In genomic region chr5:64599015-64599414, GRCm38 (mm10) we compare ENCODE assay signal across 12 mouse cellular contexts.
DNase-seq lines count a peak whose midpoint lies in the region; ATAC-seq and TF ChIP-seq lines count a peak whose summit lies in the region.
"Had no signal": no experiment of that assay in that cellular context is flagged by ENCODE, and none has a peak within 500 bp of the region (broad histone marks: within the 10 kb centered on the region; RNA-seq: fewer than 3 reads in every experiment).

No protein-coding gene starts in this region.

- H3K4me3 ChIP-seq in forebrain, embryonic 11.5 days (ENCODE audit: low read depth, low read length), result no peak overlapping the region
- no peak overlapping the region for H3K4me3 ChIP-seq in forebrain, postnatal 0 days (ENCODE audit: low read depth, low read length)
- H3K4me3 ChIP-seq in kidney, adult 2 months (ENCODE audit: insufficient read depth, low read depth, low read length), result no peak overlapping the region
- no peak overlapping the region for H3K4me3 ChIP-seq in midbrain, embryonic 11.5 days (ENCODE audit: low read depth, low read length)
- H3K4me3 ChIP-seq in midbrain, embryonic 13.5 days (replicated peaks), result no peak overlapping the region
- H3K4me3 ChIP-seq in small intestine, adult 2 months (ENCODE audit: low read depth, low read length), result no peak overlapping the region
- H3K4me3 ChIP-seq: forebrain, embryonic 12.5 days; neural tube, embryonic 13.5 days had no signal

- H3K27ac ChIP-seq in forebrain, embryonic 11.5 days (ENCODE audit: low read depth, low read length), result no peak overlapping the region
- H3K27ac ChIP-seq in forebrain, postnatal 0 days (ENCODE audit: low read depth, low read length), result no peak overlapping the region
- H3K27ac ChIP-seq in kidney, adult 2 months (ENCODE audit: insufficient read depth, low read depth, low read length), result peak overlapping the region; percentile 99
- H3K27ac ChIP-seq in midbrain, embryonic 11.5 days (ENCODE audit: low read depth, low read length), result no peak overlapping the region
- no peak overlapping the region for H3K27ac ChIP-seq in midbrain, embryonic 13.5 days
- H3K27ac ChIP-seq in small intestine, adult 2 months (ENCODE audit: insufficient read depth, low read depth, low read length), result peak overlapping the region; percentile 86

- TF ChIP-seq POLR2A in kidney, adult 2 months (IDR thresholded peaks at IDR 0.05; ENCODE audit: low read depth, low read length), result no peak
- no peak for TF ChIP-seq POLR2A in small intestine, adult 2 months (IDR thresholded peaks at IDR 0.05; ENCODE audit: low read depth, low read length)

- no peaks in the 10 kb centered on the region; the same call in 1 of the 2 replicates for H3K4me1 ChIP-seq in forebrain, embryonic 11.5 days (replicated peaks; ENCODE audit: control insufficient read depth, insufficient read depth, low read length)
- 0 out of 2 replicates have a peak, but pooled peaks cover 6% of the 10 kb centered on the region for H3K4me1 ChIP-seq in forebrain, postnatal 0 days (ENCODE audit: insufficient read depth)
- peaks cover 29% of the 10 kb centered on the region for H3K4me1 ChIP-seq in kidney, adult 2 months (ENCODE audit: control insufficient read depth, insufficient read depth, low read length)
- H3K4me1 ChIP-seq in midbrain, embryonic 11.5 days (ENCODE audit: control insufficient read depth, insufficient read depth, low read length), result peaks cover 4% of the 10 kb centered on the region; the same call in 1 of the 2 replicates
- peaks cover 19% of the 10 kb centered on the region for H3K4me1 ChIP-seq in midbrain, embryonic 13.5 days (replicated peaks)
- peaks cover 8% of the 10 kb centered on the region for H3K4me1 ChIP-seq in small intestine, adult 2 months (ENCODE audit: control insufficient read depth, insufficient read depth, insufficient read length, low read length)

- no peak for TF ChIP-seq CTCF in forebrain, postnatal 0 days (IDR thresholded peaks at IDR 0.05; ENCODE audit: low read depth)
- TF ChIP-seq CTCF in kidney, adult 2 months (conservative IDR thresholded peaks at IDR 0.05; ENCODE audit: insufficient read depth, insufficient read length, low read depth, low read length), result no peak
- TF ChIP-seq CTCF in small intestine, adult 2 months (IDR thresholded peaks at IDR 0.05; ENCODE audit: extremely low read depth, insufficient read length, insufficient replicate concordance, low read depth, low read length), result no peak

- H3K9ac ChIP-seq in forebrain, embryonic 11.5 days (ENCODE audit: low read length), result no peak overlapping the region
- H3K9ac ChIP-seq in forebrain, postnatal 0 days, result no peak overlapping the region
- no peak overlapping the region for H3K9ac ChIP-seq in midbrain, embryonic 11.5 days (ENCODE audit: low read length)
- no peak overlapping the region for H3K9ac ChIP-seq in midbrain, embryonic 13.5 days (replicated peaks)
- H3K9ac ChIP-seq: forebrain, embryonic 12.5 days; neural tube, embryonic 13.5 days had no signal

- WGBS in forebrain, embryonic 11.5 days, result 73% methylated on average over 3 of the region's 3 CpGs
- 59% methylated on average over 3 of the region's 3 CpGs for WGBS in forebrain, postnatal 0 days
- 23% methylated on average over 3 of the region's 3 CpGs for WGBS in kidney, adult 2 months
- WGBS in midbrain, embryonic 11.5 days, result 74% methylated on average over 3 of the region's 3 CpGs
- WGBS in midbrain, embryonic 13.5 days, result 57% methylated on average over 3 of the region's 3 CpGs
- WGBS in small intestine, adult 2 months, result 33% methylated on average over 3 of the region's 3 CpGs

- DNase-seq in forebrain, embryonic 11.5 days (ENCODE audit: low spot score), result peak; percentile 31
- no peak for DNase-seq in forebrain, postnatal 0 days
- DNase-seq in kidney, adult 2 months, result no peak
- DNase-seq in kidney, postnatal 25 days, result no peak
- DNase-seq in midbrain, embryonic 11.5 days (ENCODE audit: low spot score, missing footprints), result peak; percentile 47
- DNase-seq in urinary bladder, postnatal 25 days (ENCODE audit: low spot score), result no peak
- DNase-seq: cerebellum, adult 9-10 months; midbrain, embryonic 14.5 days had no signal

- H3K4me2 ChIP-seq in forebrain, embryonic 11.5 days (ENCODE audit: low read depth, low read length, severe bottlenecking), result no peak overlapping the region
- H3K4me2 ChIP-seq in forebrain, postnatal 0 days (ENCODE audit: low read depth), result no peak overlapping the region
- H3K4me2 ChIP-seq in midbrain, embryonic 11.5 days, result no peak overlapping the region
- no peak overlapping the region for H3K4me2 ChIP-seq in midbrain, embryonic 13.5 days (replicated peaks)
- H3K4me2 ChIP-seq: forebrain, embryonic 12.5 days had no signal

- ATAC-seq in forebrain, embryonic 11.5 days (replicated peaks; ENCODE audit: low FRiP score), result no peak
- no peak for ATAC-seq in forebrain, postnatal 0 days
- no peak for ATAC-seq in midbrain, embryonic 11.5 days (ENCODE audit: low FRiP score)
- ATAC-seq in midbrain, embryonic 13.5 days, result no peak

- no peaks in the 10 kb centered on the region for H3K9me3 ChIP-seq in forebrain, embryonic 11.5 days (ENCODE audit: control insufficient read depth, low read length)
- no peaks in the 10 kb centered on the region for H3K9me3 ChIP-seq in forebrain, postnatal 0 days (ENCODE audit: low read length)
- no peaks in the 10 kb centered on the region for H3K9me3 ChIP-seq in midbrain, embryonic 11.5 days (ENCODE audit: control insufficient read depth, low read length)
- H3K9me3 ChIP-seq in midbrain, embryonic 13.5 days, result no peaks in the 10 kb centered on the region
- H3K9me3 ChIP-seq: forebrain, embryonic 12.5 days; neural tube, embryonic 13.5 days had no signal

- no peaks in the 10 kb centered on the region for H3K36me3 ChIP-seq in forebrain, embryonic 11.5 days (ENCODE audit: control insufficient read depth, insufficient read depth, low read length)
- no peaks in the 10 kb centered on the region for H3K36me3 ChIP-seq in forebrain, postnatal 0 days (ENCODE audit: insufficient read depth)
- H3K36me3 ChIP-seq in kidney, adult 2 months (ENCODE audit: control insufficient read depth, insufficient read depth, low read length), result no peaks in the 10 kb centered on the region
- no peaks in the 10 kb centered on the region for H3K36me3 ChIP-seq in midbrain, embryonic 11.5 days (ENCODE audit: control insufficient read depth, insufficient read depth, low read length)
- H3K36me3 ChIP-seq in midbrain, embryonic 13.5 days, result no peaks in the 10 kb centered on the region
- no peaks in the 10 kb centered on the region for H3K36me3 ChIP-seq in small intestine, adult 2 months (ENCODE audit: control insufficient read depth, insufficient read depth, low read length)
- H3K36me3 ChIP-seq: forebrain, embryonic 12.5 days; neural tube, embryonic 13.5 days had no signal

- no peaks in the 10 kb centered on the region for H3K27me3 ChIP-seq in forebrain, embryonic 11.5 days (ENCODE audit: control insufficient read depth, insufficient read depth, low read length)
- H3K27me3 ChIP-seq in forebrain, postnatal 0 days (ENCODE audit: insufficient read depth, low read length), result no peaks in the 10 kb centered on the region
- H3K27me3 ChIP-seq in kidney, adult 2 months (replicated peaks; ENCODE audit: control insufficient read depth, insufficient read depth, low read length), result no peaks in the 10 kb centered on the region
- no peaks in the 10 kb centered on the region for H3K27me3 ChIP-seq in midbrain, embryonic 11.5 days (ENCODE audit: control insufficient read depth, insufficient read depth, low read length)
- no peaks in the 10 kb centered on the region for H3K27me3 ChIP-seq in midbrain, embryonic 13.5 days
- H3K27me3 ChIP-seq in small intestine, adult 2 months (ENCODE audit: control insufficient read depth, insufficient read depth, low read length), result no peaks in the 10 kb centered on the region
- H3K27me3 ChIP-seq: forebrain, embryonic 12.5 days; neural tube, embryonic 13.5 days had no signal

Comparison
In these comparisons a context has a peak if more than half of its experiments do, and no peak if none do; other contexts are left out.
1. DNase-seq: peak in forebrain, embryonic 11.5 days (single experiment) and midbrain, embryonic 11.5 days (single experiment); none in forebrain, postnatal 0 days (single experiment), kidney, adult 2 months (single experiment), kidney, postnatal 25 days (0 of 2) and urinary bladder, postnatal 25 days (single experiment).
2. H3K27ac ChIP-seq: peak in kidney, adult 2 months (single experiment) and small intestine, adult 2 months (single experiment); none in forebrain, embryonic 11.5 days (single experiment), forebrain, postnatal 0 days (single experiment), midbrain, embryonic 11.5 days (single experiment) and midbrain, embryonic 13.5 days (single experiment).